Mouse (Mus musculus) cortical plate, adult 2 months (tissue): Measurements from ENCODE around the gene Olfr263.

Source experiments
- CTCF ChIP-seq: fragments of 200-500 bp; IDR thresholded peaks from 2 replicates; pipeline ENCODE4 v1.5.1; 2011; ENCODE audit warnings: mild to moderate bottlenecking, control low read depth, low read length; ENCODE audit not compliant: insufficient read depth; ENCODE audit errors: extremely low read depth
- POLR2A ChIP-seq: fragments of 200-500 bp; IDR thresholded peaks from 2 replicates; pipeline ENCODE4 v1.6.1; 2011; ENCODE audit warnings: mild to moderate bottlenecking, low read length, control low read depth; ENCODE audit not compliant: insufficient read depth; ENCODE audit errors: extremely low read depth

GRCm38 (mm10) chr13:21145767-21146166 lies 16.3 kb downstream of the Olfr263 start, which contains the start of gene Olfr1368:
- TF ChIP-seq CTCF (no peak), POLR2A (no peak)
